Comparison of ENCODE assay signal across 17 mouse cellular contexts in the genomic region with DNA sequence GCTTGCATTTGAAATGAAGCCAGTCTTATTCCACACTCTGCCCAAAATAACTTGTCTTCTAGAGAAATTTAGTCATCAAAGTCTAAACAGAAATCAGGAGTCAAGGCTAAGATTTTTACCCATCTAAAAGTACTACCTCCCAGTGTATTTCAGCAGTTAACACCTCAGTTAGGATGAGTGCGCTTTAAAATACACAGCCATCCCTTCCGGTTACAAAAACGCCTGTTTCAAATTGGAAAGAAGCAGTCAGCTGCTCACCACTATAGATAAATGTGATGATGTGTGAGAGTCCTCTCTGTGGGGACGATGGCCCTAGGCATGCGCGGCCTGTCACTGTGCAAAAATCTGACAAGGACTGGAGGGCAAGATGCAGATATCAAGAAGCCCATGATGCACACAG.
DNase-seq lines count a peak whose midpoint lies in the region; TF ChIP-seq lines count a peak whose summit lies in the region.
"Had no signal": no experiment of that assay in that cellular context is flagged by ENCODE, and none has a peak within 500 bp of the region (broad histone marks: within the 10 kb centered on the region; RNA-seq: fewer than 3 reads in every experiment).

No protein-coding gene starts in this region.

- no peaks in the 10 kb centered on the region for H3K27me3 ChIP-seq in midbrain, embryonic 10.5 days (ENCODE audit: low read depth, poor library complexity, severe bottlenecking)
- H3K27me3 ChIP-seq: embryonic facial prominence, embryonic 13.5 days; forebrain, embryonic 12.5 days; heart, embryonic 12.5 days; hindbrain, embryonic 15.5 days had no signal

- intact Hi-C loops in left cerebral cortex, adult 2 months (cut with DNase I): loop anchor here (1.0 to 5.0 kb wide), 4 partner anchors 16 to 370 kb away; no protein-coding TSS in a partner anchor
- intact Hi-C loops in left cerebral cortex, postnatal 4 days (cut with DNase I): no loop called here
- intact Hi-C loops in gastrocnemius, postnatal 36 days (cut with DNase I): no loop called here

- TF ChIP-seq POLR2A in cortical plate, adult 2 months (IDR thresholded peaks at IDR 0.05; ENCODE audit: extremely low read depth, insufficient read depth, low read length): no peak

- no peaks in the 10 kb centered on the region for H3K9me3 ChIP-seq in midbrain, embryonic 10.5 days (replicated peaks)
- H3K9me3 ChIP-seq: embryonic facial prominence, embryonic 13.5 days; forebrain, embryonic 12.5 days; heart, embryonic 12.5 days; hindbrain, embryonic 10.5 days; hindbrain, embryonic 15.5 days had no signal

- no peaks in the 10 kb centered on the region for H3K36me3 ChIP-seq in midbrain, embryonic 10.5 days
- H3K36me3 ChIP-seq: embryonic facial prominence, embryonic 13.5 days; forebrain, embryonic 12.5 days; heart, embryonic 12.5 days; hindbrain, embryonic 10.5 days; hindbrain, embryonic 15.5 days had no signal

- DNase-seq in left cerebral cortex, adult 2 months (ENCODE audit: extremely low spot score in 1 of 2, low spot score in 2 of 2): no peak
- DNase-seq in left cerebral cortex, postnatal 4 days: no peak
- DNase-seq in retina, postnatal 1 day: peak; percentile 58
- no peak for DNase-seq in retina, embryonic 14.5 days (ENCODE audit: low spot score)
- DNase-seq in brain, adult 2 months (ENCODE audit: low read depth, low spot score): peak; percentile 82
- no peak for DNase-seq in midbrain, embryonic 10.5 days (ENCODE audit: low spot score)
- no peak for DNase-seq in gastrocnemius, postnatal 36 days
- DNase-seq: cerebellum, adult 11-12 months; cerebellum, adult 9-10 months; cerebellum, postnatal 25 days; gastrocnemius, postnatal 10 days had no signal

- WGBS in midbrain, embryonic 10.5 days: 91% methylated on average over 6 of the region's 6 CpGs

- peak overlapping the region; percentile 85 for H3K27ac ChIP-seq in left cerebral cortex, adult 2 months
- H3K27ac ChIP-seq in cortical plate, adult 2 months (ENCODE audit: insufficient read depth, low read length): peak overlapping the region; percentile 76
- no peak overlapping the region for H3K27ac ChIP-seq in midbrain, embryonic 10.5 days (replicated peaks)
- H3K27ac ChIP-seq: embryonic facial prominence, embryonic 13.5 days; forebrain, embryonic 12.5 days; hindbrain, embryonic 10.5 days; hindbrain, embryonic 15.5 days had no signal

- no peak for TF ChIP-seq CTCF in left cerebral cortex, adult 2 months (IDR thresholded peaks at IDR 0.05)
- TF ChIP-seq CTCF in cortical plate, adult 2 months (IDR thresholded peaks at IDR 0.05; ENCODE audit: extremely low read depth, insufficient read depth, low read length): no peak

- H3K4me1 ChIP-seq in cortical plate, adult 2 months (ENCODE audit: control insufficient read depth, insufficient read depth, low read length): peaks cover 4% of the 10 kb centered on the region
- no peaks in the 10 kb centered on the region for H3K4me1 ChIP-seq in midbrain, embryonic 10.5 days
- H3K4me1 ChIP-seq: forebrain, embryonic 12.5 days; hindbrain, embryonic 10.5 days; hindbrain, embryonic 15.5 days had no signal

- no peak overlapping the region for H3K4me3 ChIP-seq in left cerebral cortex, adult 2 months
- H3K4me3 ChIP-seq in cortical plate, adult 2 months (ENCODE audit: insufficient read depth, low read length): peak overlapping the region; percentile 26; the same call in 1 of the 2 replicates
- H3K4me3 ChIP-seq in midbrain, embryonic 10.5 days: no peak overlapping the region
- H3K4me3 ChIP-seq: embryonic facial prominence, embryonic 13.5 days; forebrain, embryonic 12.5 days; heart, embryonic 12.5 days; hindbrain, embryonic 10.5 days; hindbrain, embryonic 15.5 days had no signal

Comparison
In these comparisons a context has a peak if more than half of its experiments do, and no peak if none do; other contexts are left out.
1. DNase-seq: peak in retina, postnatal 1 day (single experiment) and brain, adult 2 months (single experiment); none in left cerebral cortex, adult 2 months (0 of 2), left cerebral cortex, postnatal 4 days (single experiment), retina, embryonic 14.5 days (single experiment), midbrain, embryonic 10.5 days (single experiment) and gastrocnemius, postnatal 36 days (0 of 2).